Mouse (Mus musculus): ENCODE measurements around the gene AC124108.1. TPM values are rescaled to one million over a fixed set of nuclear protein-coding genes. Genes with fewer than 3 reads are reported as not detected.

AC124108.1 gene
- polyA plus RNA-seq, 1 experiment from 2014 or later, result 4.4 TPM

- Histone ChIP-seq H3K4me1 (ENCODE audit: control insufficient read depth, insufficient read depth, low read length) (peaks cover 22% of the 10 kb centered on the region), H3K4me2 (ENCODE audit: low read length) (no peak overlapping the region), H3K27ac (replicated peaks; ENCODE audit: low read depth, low read length) (no peak overlapping the region), H3K27me3 (ENCODE audit: control insufficient read depth, insufficient read depth, low read length) (no peaks in the 10 kb centered on the region), H3K4me3 (replicated peaks; ENCODE audit: low read depth, low read length) (no peak overlapping the region), H3K9ac (replicated peaks; ENCODE audit: low read length) (no peak overlapping the region), H3K9me3 (ENCODE audit: control insufficient read depth, low read length) (no peaks in the 10 kb centered on the region), H3K36me3 (ENCODE audit: control insufficient read depth, insufficient read depth, low read length) (no peaks in the 10 kb centered on the region)
- ATAC-seq (ENCODE audit: low FRiP score, low TSS enrichment) (no peak), DNase-seq (no peak)
- WGBS, result 15% methylated on average over 2 of the region's 2 CpGs
Measured at GRCm38 (mm10) chr1:132171619-132172018, 19.6 kb upstream of the AC124108.1 start.

- no peak overlapping the region for H3K4me3 ChIP-seq (replicated peaks; ENCODE audit: low read depth, low read length)
- DNase-seq, result no peak
- H3K36me3 ChIP-seq (ENCODE audit: control insufficient read depth, insufficient read depth, low read length), result no peaks in the 10 kb centered on the region
- peaks cover 11% of the 10 kb centered on the region for H3K4me1 ChIP-seq (ENCODE audit: control insufficient read depth, insufficient read depth, low read length)
- ATAC-seq (ENCODE audit: low FRiP score, low TSS enrichment), result no peak
- H3K9ac ChIP-seq (replicated peaks; ENCODE audit: low read length), result no peak overlapping the region
- H3K27me3 ChIP-seq (ENCODE audit: control insufficient read depth, insufficient read depth, low read length), result no peaks in the 10 kb centered on the region
- WGBS, result 86% methylated on average over 4 of the region's 4 CpGs
- H3K9me3 ChIP-seq (ENCODE audit: control insufficient read depth, low read length), result no peaks in the 10 kb centered on the region
- no peak overlapping the region for H3K4me2 ChIP-seq (ENCODE audit: low read length)
- no peak overlapping the region for H3K27ac ChIP-seq (replicated peaks; ENCODE audit: low read depth, low read length)
Measured at GRCm38 (mm10) chr1:132186303-132186702, 5.0 kb upstream of the AC124108.1 start.

GRCm38 (mm10) chr1:132188442-132189066, 2.7 kb upstream of the AC124108.1 start:
- Histone ChIP-seq H3K9ac (replicated peaks; ENCODE audit: low read length) (no peak overlapping the region), H3K4me3 (replicated peaks; ENCODE audit: low read depth, low read length) (no peak overlapping the region), H3K36me3 (ENCODE audit: control insufficient read depth, insufficient read depth, low read length) (no peaks in the 10 kb centered on the region), H3K9me3 (ENCODE audit: control insufficient read depth, low read length) (no peaks in the 10 kb centered on the region), H3K4me1 (ENCODE audit: control insufficient read depth, insufficient read depth, low read length) (peaks cover 25% of the 10 kb centered on the region), H3K27me3 (ENCODE audit: control insufficient read depth, insufficient read depth, low read length) (no peaks in the 10 kb centered on the region), H3K4me2 (ENCODE audit: low read length) (no peak overlapping the region; the same call in 1 of the 2 replicates), H3K27ac (replicated peaks; ENCODE audit: low read depth, low read length) (peak overlapping the region; percentile 100; the same call in 1 of the 2 replicates)
- ATAC-seq (ENCODE audit: low FRiP score, low TSS enrichment), result no peak
- DNase-seq, result no peak
- WGBS, result 60% methylated on average over 9 of the region's 9 CpGs

- Histone ChIP-seq H3K27me3 (ENCODE audit: control insufficient read depth, insufficient read depth, low read length) (no peaks in the 10 kb centered on the region), H3K9me3 (ENCODE audit: control insufficient read depth, low read length) (no peaks in the 10 kb centered on the region), H3K27ac (replicated peaks; ENCODE audit: low read depth, low read length) (peak overlapping the region; percentile 100), H3K36me3 (ENCODE audit: control insufficient read depth, insufficient read depth, low read length) (no peaks in the 10 kb centered on the region), H3K4me1 (ENCODE audit: control insufficient read depth, insufficient read depth, low read length) (peaks cover 32% of the 10 kb centered on the region), H3K4me3 (replicated peaks; ENCODE audit: low read depth, low read length) (no peak overlapping the region), H3K4me2 (ENCODE audit: low read length) (peak overlapping the region; percentile 88), H3K9ac (replicated peaks; ENCODE audit: low read length) (peak overlapping the region; percentile 100; the same call in 1 of the 2 replicates)
- WGBS, result 28% methylated on average over 4 of the region's 4 CpGs
- ATAC-seq (ENCODE audit: low FRiP score, low TSS enrichment) (no peak), DNase-seq (no peak)
Measured at GRCm38 (mm10) chr1:132189231-132189630, 2.0 kb upstream of the AC124108.1 start.

- H3K27me3 ChIP-seq (ENCODE audit: control insufficient read depth, insufficient read depth, low read length), result no peaks in the 10 kb centered on the region
- H3K36me3 ChIP-seq (ENCODE audit: control insufficient read depth, insufficient read depth, low read length), result no peaks in the 10 kb centered on the region
- H3K4me1 ChIP-seq (ENCODE audit: control insufficient read depth, insufficient read depth, low read length), result peaks cover 41% of the 10 kb centered on the region
- H3K4me2 ChIP-seq (ENCODE audit: low read length), result peak overlapping the region; percentile 88
- H3K9ac ChIP-seq (replicated peaks; ENCODE audit: low read length), result peak overlapping the region; percentile 100
- under 1% methylated on average over 48 of the region's 50 CpGs for WGBS
- H3K27ac ChIP-seq (replicated peaks; ENCODE audit: low read depth, low read length), result peak overlapping the region; percentile 100
- ATAC-seq (ENCODE audit: low FRiP score, low TSS enrichment) (peak; percentile 86), DNase-seq (peak; percentile 96)
- no peaks in the 10 kb centered on the region for H3K9me3 ChIP-seq (ENCODE audit: control insufficient read depth, low read length)
- peak overlapping the region; percentile 99 for H3K4me3 ChIP-seq (replicated peaks; ENCODE audit: low read depth, low read length)
Measured at GRCm38 (mm10) chr1:132190040-132190513, 1.2 kb upstream of the AC124108.1 start.

GRCm38 (mm10) chr1:132190621-132191092, 600 bp upstream of the AC124108.1 start:
- DNase-seq (peak; percentile 79), ATAC-seq (ENCODE audit: low FRiP score, low TSS enrichment) (peak; percentile 34; the same call in 1 of the 2 replicates)
- peak overlapping the region; percentile 88 for H3K4me2 ChIP-seq (ENCODE audit: low read length)
- peak overlapping the region; percentile 99 for H3K4me3 ChIP-seq (replicated peaks; ENCODE audit: low read depth, low read length)
- H3K27ac ChIP-seq (replicated peaks; ENCODE audit: low read depth, low read length), result peak overlapping the region; percentile 100
- peak overlapping the region; percentile 100 for H3K9ac ChIP-seq (replicated peaks; ENCODE audit: low read length)
- no peaks in the 10 kb centered on the region for H3K27me3 ChIP-seq (ENCODE audit: control insufficient read depth, insufficient read depth, low read length)
- H3K36me3 ChIP-seq (ENCODE audit: control insufficient read depth, insufficient read depth, low read length), result no peaks in the 10 kb centered on the region
- no peaks in the 10 kb centered on the region for H3K9me3 ChIP-seq (ENCODE audit: control insufficient read depth, low read length)
- WGBS, result under 1% methylated on average over 62 of the region's 62 CpGs
- H3K4me1 ChIP-seq (ENCODE audit: control insufficient read depth, insufficient read depth, low read length), result peaks cover 47% of the 10 kb centered on the region

- 1% methylated on average over 16 of the region's 16 CpGs for WGBS
- H3K4me1 ChIP-seq (ENCODE audit: control insufficient read depth, insufficient read depth, low read length), result peaks cover 60% of the 10 kb centered on the region
- H3K36me3 ChIP-seq (ENCODE audit: control insufficient read depth, insufficient read depth, low read length), result no peaks in the 10 kb centered on the region
- no peaks in the 10 kb centered on the region for H3K9me3 ChIP-seq (ENCODE audit: control insufficient read depth, low read length)
- peak overlapping the region; percentile 99 for H3K4me3 ChIP-seq (replicated peaks; ENCODE audit: low read depth, low read length)
- H3K27me3 ChIP-seq (ENCODE audit: control insufficient read depth, insufficient read depth, low read length), result no peaks in the 10 kb centered on the region
- peak overlapping the region; percentile 100 for H3K9ac ChIP-seq (replicated peaks; ENCODE audit: low read length)
- DNase-seq (peak; percentile 81), ATAC-seq (ENCODE audit: low FRiP score, low TSS enrichment) (0 out of 2 replicates have a peak, but pooled peaks have one; percentile 9)
- H3K27ac ChIP-seq (replicated peaks; ENCODE audit: low read depth, low read length), result peak overlapping the region; percentile 100
- H3K4me2 ChIP-seq (ENCODE audit: low read length), result peak overlapping the region; percentile 88
Measured at GRCm38 (mm10) chr1:132191786-132192680, 776 bp downstream of the AC124108.1 start.

- no peaks in the 10 kb centered on the region for H3K9me3 ChIP-seq (ENCODE audit: control insufficient read depth, low read length)
- H3K9ac ChIP-seq (replicated peaks; ENCODE audit: low read length), result peak overlapping the region; percentile 100; the same call in 1 of the 2 replicates
- H3K36me3 ChIP-seq (ENCODE audit: control insufficient read depth, insufficient read depth, low read length), result 0 out of 2 replicates have a peak, but pooled peaks cover 3% of the 10 kb centered on the region
- H3K27me3 ChIP-seq (ENCODE audit: control insufficient read depth, insufficient read depth, low read length), result no peaks in the 10 kb centered on the region
- peak overlapping the region; percentile 100; the same call in 1 of the 2 replicates for H3K27ac ChIP-seq (replicated peaks; ENCODE audit: low read depth, low read length)
- peaks cover 75% of the 10 kb centered on the region for H3K4me1 ChIP-seq (ENCODE audit: control insufficient read depth, insufficient read depth, low read length)
- WGBS, result 46% methylated on average over 3 of the region's 3 CpGs
- ATAC-seq (ENCODE audit: low FRiP score, low TSS enrichment) (no peak), DNase-seq (no peak)
- peak overlapping the region; percentile 99 for H3K4me3 ChIP-seq (replicated peaks; ENCODE audit: low read depth, low read length)
- H3K4me2 ChIP-seq (ENCODE audit: low read length), result peak overlapping the region; percentile 88
Measured at GRCm38 (mm10) chr1:132193806-132194205, 2.5 kb downstream of the AC124108.1 start.
